Mouse (Mus musculus) C2C12 (cell line): ENCODE results near the gene Pemt.
"Not testable (repeated sequence)": the region's sequence is repeated elsewhere in the genome, so short reads cannot be mapped to it uniquely, and the experiment has no call there.

ENCODE experiments used
- CEBPB ChIP-seq: IDR thresholded peaks from one replicate; pipeline ENCODE4 v1.6.1; 2011; ENCODE audit warnings: low read depth, mild to moderate bottlenecking, control low read depth, moderate library complexity
- CTCF ChIP-seq: IDR thresholded peaks from one replicate; pipeline ENCODE4 v1.5.1; 2011; ENCODE audit not compliant: control insufficient read depth, insufficient read depth, insufficient read length
- MAX ChIP-seq: IDR thresholded peaks from one replicate; pipeline ENCODE4 v1.6.1; 2011; ENCODE audit warnings: mild to moderate bottlenecking, control low read depth
- MYOD1 ChIP-seq: IDR thresholded peaks from one replicate; pipeline ENCODE4 v1.6.1; 2011; ENCODE audit warnings: low read depth; ENCODE audit not compliant: control insufficient read depth, insufficient read length
- MYOG ChIP-seq: IDR thresholded peaks from one replicate; pipeline ENCODE4 v1.6.1; 2011; ENCODE audit not compliant: control insufficient read depth, insufficient read length; ENCODE audit errors: extremely low read depth
- USF1 ChIP-seq: IDR thresholded peaks from one replicate; pipeline ENCODE4 v1.6.1; 2011; ENCODE audit warnings: low read depth, mild to moderate bottlenecking, control low read depth, moderate library complexity

GRCm38 (mm10) chr11:59944855-59945254, 101.4 kb downstream of the Pemt start:
- not testable (repeated sequence) for TF ChIP-seq CTCF, MYOD1, MAX, USF1, CEBPB, MYOG
